Mouse (Mus musculus): ENCODE results near the gene Zmynd10.

DNA sequence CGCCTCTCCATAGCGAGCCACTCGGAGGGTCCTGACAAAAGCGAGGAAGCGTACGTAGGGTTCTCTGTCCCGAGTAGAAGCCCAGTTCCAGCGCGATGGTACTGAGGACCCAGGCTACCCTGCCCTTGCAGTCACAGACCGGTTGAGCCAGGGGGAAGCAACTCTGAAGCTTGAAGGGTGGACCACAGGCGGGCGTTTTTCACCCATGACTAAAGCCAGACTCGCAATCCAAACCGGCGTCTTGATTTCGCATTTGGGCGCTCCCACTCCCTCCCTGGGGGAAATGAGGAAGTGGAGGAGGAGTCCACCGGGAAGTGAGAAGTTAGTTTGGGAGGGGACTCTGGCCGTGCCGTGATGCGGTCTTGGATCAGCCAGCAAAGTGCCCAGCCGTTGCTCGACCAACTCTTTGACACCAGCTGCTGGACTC, 7.9 kb downstream of the Zmynd10 start:
- TF ChIP-seq CTCF (IDR thresholded peaks at IDR 0.05; ENCODE audit: borderline replicate concordance, extremely low read depth, insufficient read depth, insufficient read length), result no peak
- no peak for TF ChIP-seq POLR2A (IDR thresholded peaks at IDR 0.05; ENCODE audit: borderline replicate concordance, extremely low read depth, insufficient read depth, insufficient read length, poor library complexity, severe bottlenecking)

Measured in brain, embryonic 14.5 days (tissue).